Mouse (Mus musculus) central nervous system, embryonic 14 days (tissue): ENCODE results near the gene Urah. TPM values are rescaled to one million over a fixed set of nuclear protein-coding genes. Genes with fewer than 3 reads are reported as not detected.

Experiments
- polyA plus RNA-seq: library from polyadenylated mRNA; depleted of rRNA; stranded (reverse); fragments of >200 nt; gene quantifications from 2 replicates; pipeline ENCODE4 v1.2.3, GENCODE M21; 2012; rRNA removed

The Urah gene
- polyA plus RNA-seq: 0.07 and 0.84 TPM in 2 replicates

DNA sequence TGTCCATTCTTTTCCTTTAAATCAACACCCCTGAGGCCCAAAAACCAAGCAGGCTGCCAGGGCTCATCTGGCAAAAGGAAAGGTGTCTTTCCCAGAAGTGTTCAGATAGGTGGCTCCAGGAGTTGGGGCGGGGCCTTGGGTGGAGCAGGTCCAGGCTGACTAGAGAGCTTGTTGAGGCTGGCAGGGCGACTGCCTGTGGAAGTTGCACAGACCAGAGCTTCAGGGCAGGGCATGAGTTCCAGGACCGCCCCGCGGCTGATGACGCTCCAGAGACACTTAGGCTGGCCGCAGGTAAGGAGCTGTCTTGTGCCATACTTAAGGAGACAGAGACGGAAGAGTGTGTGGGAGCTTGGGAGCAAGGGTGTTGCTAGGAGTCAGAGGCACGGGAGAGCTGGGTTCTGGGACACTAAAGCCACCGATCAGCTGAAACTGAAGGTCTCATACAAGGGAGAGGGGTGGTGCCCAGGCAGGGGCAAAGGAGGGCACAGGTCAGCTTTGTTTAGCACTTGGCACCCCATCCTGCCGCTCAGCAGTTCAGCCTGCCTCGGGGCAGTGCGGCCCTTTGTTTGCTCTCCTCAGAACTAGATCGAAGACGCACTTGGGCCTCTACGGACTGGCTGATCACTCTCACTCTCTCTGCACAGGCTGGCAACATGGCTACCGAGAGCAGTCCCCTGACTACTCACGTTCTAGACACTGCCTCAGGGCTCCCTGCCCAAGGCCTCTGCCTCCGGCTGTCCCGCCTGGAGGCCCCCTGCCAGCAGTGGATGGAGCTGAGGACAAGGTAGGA, at the start of gene Urah:
Gene Urah, plus strand, starts transcription at position 51 of the 790 bp plus-strand sequence.

DNA sequence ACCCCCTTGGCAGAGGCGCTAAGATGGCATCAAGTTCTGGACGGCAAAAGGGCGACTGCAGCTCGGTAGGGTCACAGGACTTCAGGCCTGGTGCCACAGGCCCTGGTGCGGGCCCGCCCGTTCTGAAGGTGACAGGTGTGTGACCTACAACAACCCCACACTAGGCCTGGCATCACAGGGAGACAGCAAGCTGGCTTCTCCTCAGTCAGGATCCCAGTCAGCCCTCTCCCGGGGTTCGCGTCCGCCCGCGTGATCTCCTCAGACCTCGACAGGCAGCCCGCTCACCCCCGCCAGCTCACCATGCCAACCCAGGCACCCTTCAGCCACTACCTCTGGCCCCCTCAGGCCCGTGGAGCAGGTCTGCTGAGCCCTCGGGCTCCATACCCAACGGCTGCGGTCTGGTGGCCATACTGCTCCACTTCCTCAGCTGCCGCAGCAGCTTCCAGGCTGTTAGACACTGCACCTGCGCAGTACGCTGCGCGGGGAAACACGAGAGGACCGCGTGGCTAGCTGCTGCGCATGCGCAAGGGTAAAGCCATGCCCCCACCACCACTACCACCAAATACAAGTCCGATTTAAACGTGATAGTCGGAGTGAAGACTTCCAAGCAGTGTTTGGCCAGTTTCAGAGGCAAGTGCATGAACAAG, 47.3 kb upstream of the Urah start, which contains the start of gene Syce1:
Gene Syce1, minus strand, starts transcription at position 447 of the 647 bp plus-strand sequence.

DNA sequence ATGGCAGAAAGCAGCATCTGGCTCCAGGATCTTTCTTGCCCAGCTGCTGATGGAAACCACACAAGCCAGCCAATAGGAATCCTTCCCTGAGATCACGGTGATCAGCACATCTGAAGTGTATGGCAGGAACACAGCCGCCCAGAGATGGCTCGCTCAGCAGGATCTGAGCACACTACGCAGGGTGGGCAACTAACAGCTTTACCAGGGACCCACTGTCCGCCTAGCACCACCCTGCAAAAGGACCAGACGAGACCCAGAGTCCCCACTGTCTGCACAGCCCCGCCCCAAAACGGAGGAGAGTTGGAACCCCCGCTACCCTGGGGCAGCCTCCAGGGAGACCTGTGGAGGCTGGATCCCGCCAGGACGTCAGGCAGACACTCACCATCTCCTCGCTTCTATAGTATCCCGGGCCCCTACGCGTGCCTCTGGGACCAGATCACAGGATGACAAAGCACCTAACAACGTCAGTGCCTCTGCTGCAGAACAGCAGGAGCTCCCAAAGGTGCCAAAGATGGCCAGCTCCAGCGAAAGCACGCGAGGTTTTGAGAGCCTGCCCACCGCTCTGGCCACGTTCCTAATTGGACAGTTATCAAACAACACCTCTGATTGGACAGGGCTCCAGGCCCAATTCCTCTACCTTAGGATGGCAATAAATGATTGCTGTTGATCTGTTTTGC, 13.0 kb upstream of the Urah start, which contains the start of gene Zfp941:
Gene Zfp941, minus strand, starts transcription at position 526 of the 677 bp plus-strand sequence.

DNA sequence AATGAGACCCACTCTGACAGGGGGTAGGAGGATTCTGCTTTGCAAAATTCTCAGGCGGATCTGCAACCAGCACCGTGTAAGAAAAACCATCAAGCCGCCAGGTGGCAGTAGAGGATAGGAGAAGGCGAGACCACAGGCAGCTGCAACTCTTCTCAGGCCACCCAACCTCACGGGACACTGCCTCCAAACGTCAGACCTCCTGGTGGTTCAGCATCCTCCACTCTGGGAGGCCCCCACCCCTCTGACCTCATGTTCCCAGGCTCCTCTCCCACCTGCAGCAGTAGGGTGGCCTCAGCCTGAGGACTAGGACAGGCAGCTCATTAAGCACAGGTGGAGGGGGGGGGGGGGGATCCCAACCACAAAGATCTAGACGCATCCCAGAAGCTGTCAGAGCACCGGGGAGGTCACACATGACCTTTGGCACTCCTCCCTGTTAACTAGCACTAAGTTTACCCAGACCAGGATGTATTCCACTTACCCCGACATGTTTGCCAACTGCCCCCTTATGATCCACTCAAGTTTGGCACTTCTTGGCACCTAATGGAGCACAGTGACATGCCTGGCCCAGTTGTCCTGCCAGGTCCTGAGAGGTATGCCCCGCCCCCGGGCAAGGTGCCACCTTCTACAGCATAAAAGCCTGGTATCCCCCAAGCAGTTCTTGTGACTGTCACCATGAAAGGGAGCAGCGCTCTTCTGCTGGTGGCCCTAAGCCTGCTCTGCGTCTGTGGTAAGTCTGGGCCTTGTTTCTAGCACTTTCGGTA, 10.3 kb downstream of the Urah start, which contains the start of gene Scgb1c1:
Gene Scgb1c1, plus strand, starts transcription at position 643 of the 761 bp plus-strand sequence.

GRCm38 (mm10) chr7:140847755-140848580, 13.2 kb downstream of the Urah start, which contains the start of gene Odf3:
Odf3 (plus strand) TSS chr7:140847805.

DNA sequence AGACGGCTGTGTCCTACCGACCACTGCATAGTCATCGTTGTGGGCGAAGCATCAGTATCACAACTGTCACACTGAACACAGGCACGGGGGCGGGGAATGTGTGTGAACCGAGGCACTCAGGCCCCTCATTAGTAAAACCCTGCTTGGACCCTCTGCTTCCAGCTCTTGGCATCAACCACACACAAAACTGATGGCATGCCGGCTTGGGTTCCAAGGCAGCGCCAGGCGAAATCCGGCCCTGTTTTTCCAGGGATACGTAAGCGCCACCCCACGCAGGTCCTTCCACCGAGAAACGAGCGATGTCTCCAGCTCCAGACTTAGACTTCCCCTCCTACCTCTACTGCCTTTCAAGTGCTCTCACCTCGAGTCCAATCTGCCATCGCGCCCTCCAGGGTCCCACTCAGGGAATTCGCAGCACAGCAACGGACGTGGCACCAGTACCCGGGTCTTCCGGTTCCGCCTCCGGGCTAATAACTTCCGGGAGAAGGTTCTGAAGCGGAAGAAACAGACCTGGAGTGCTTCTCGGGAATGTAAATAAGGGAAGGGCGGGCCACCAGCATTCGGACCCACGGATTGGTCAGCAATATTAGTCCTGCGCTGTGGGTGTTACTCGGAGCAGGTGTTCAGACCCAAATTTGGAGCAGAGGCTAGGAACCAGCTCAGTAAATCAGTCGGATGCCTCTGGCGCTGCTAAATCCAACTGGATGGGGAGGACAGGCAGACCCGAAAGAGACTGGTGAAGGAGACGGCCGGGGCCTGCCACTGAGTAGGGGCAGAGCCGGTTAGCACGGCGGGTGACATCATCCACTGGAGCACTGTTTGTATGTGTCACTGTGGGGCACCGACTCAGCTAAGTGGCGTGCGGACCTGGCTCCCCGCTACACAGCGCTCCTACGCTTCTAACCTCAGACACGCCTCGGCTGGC, 21.3 kb downstream of the Urah start, which contains the start of gene Gm45785:
Gene Gm45785, minus strand, starts transcription at position 472 of the 925 bp plus-strand sequence.

GRCm38 (mm10) chr7:140856785-140857549, 22.1 kb downstream of the Urah start, which contains the start of gene Ric8a:
Ric8a (plus strand) TSS chr7:140856957.

GRCm38 (mm10) chr7:140857550-140858505, 23.0 kb downstream of the Urah start, which contains the start of gene Bet1l:
Bet1l (minus strand) TSS chr7:140857577.

GRCm38 (mm10) chr7:140881696-140882468, 47.1 kb downstream of the Urah start, which contains the start of the genes Psmd13 and Sirt3:
Psmd13 (plus strand) TSS chr7:140881968.
Sirt3 (minus strand) TSS chr7:140882309.

Other genes with a start within 250 kb of the Urah start
- not detected in 2 replicates for gene Olfr46, start 233.7 kb upstream of the Urah start, polyA plus RNA-seq
- gene Olfr61, start 206.0 kb upstream of the Urah start, polyA plus RNA-seq: not detected in 2 replicates
- not detected in 2 replicates for gene Olfr53, start 188.6 kb upstream of the Urah start, polyA plus RNA-seq
- gene Olfr539, start 175.1 kb upstream of the Urah start, polyA plus RNA-seq: 0.01 and 0.04 TPM in 2 replicates
- not detected in 2 replicates for gene Olfr45, start 153.1 kb upstream of the Urah start, polyA plus RNA-seq
- not detected in 2 replicates for gene Olfr541, start 137.8 kb upstream of the Urah start, polyA plus RNA-seq
- not detected in 2 replicates for gene Cyp2e1, start 71.3 kb upstream of the Urah start, polyA plus RNA-seq
- gene Syce1, start 47.2 kb upstream of the Urah start, polyA plus RNA-seq: 0.21 and 0.36 TPM in 2 replicates
- 9.1 and 11.1 TPM in 2 replicates for gene Zfp941, start 12.8 kb upstream of the Urah start, polyA plus RNA-seq
- not detected in 2 replicates for gene Scgb1c1, start 10.5 kb downstream of the Urah start, polyA plus RNA-seq
- gene Odf3, start 12.8 kb downstream of the Urah start, polyA plus RNA-seq: 0.05 TPM in 2 replicates
- 0.13 and 0.15 TPM in 2 replicates for gene Gm45785, start 21.3 kb downstream of the Urah start, polyA plus RNA-seq
- gene Ric8a, start 21.9 kb downstream of the Urah start, polyA plus RNA-seq: 88.7 and 90.0 TPM in 2 replicates
- 29.4 and 35.4 TPM in 2 replicates for gene Bet1l, start 22.6 kb downstream of the Urah start, polyA plus RNA-seq
- 150 and 161 TPM in 2 replicates for gene Psmd13, start 47.0 kb downstream of the Urah start, polyA plus RNA-seq
- gene Sirt3, start 47.3 kb downstream of the Urah start, polyA plus RNA-seq: 38.9 and 39.2 TPM in 2 replicates
- 2.2 TPM in 1 of 2 replicates, not detected in the other for gene Cox8b, start 65.4 kb downstream of the Urah start, polyA plus RNA-seq
- gene Nlrp6, start 85.9 kb downstream of the Urah start, polyA plus RNA-seq: 0.13 and 0.16 TPM in 2 replicates
- 15.1 and 20.9 TPM in 2 replicates for gene Pgghg, start 106.4 kb downstream of the Urah start, polyA plus RNA-seq
- 4.6 and 9.5 TPM in 2 replicates for gene Ifitm5, start 115.3 kb downstream of the Urah start, polyA plus RNA-seq
- not detected in 2 replicates for gene Gm45717, start 120.9 kb downstream of the Urah start, polyA plus RNA-seq
- 179 and 335 TPM in 2 replicates for gene Ifitm2, start 121.0 kb downstream of the Urah start, polyA plus RNA-seq
- gene Ifitm1, start 132.2 kb downstream of the Urah start, polyA plus RNA-seq: 32.8 and 55.0 TPM in 2 replicates
- gene Ifitm3, start 175.8 kb downstream of the Urah start, polyA plus RNA-seq: 31.0 and 57.6 TPM in 2 replicates
- gene Ifitm6, start 182.9 kb downstream of the Urah start, polyA plus RNA-seq: 0.86 and 1.2 TPM in 2 replicates
- not detected in 2 replicates for gene Gm17387, start 194.1 kb downstream of the Urah start, polyA plus RNA-seq
- gene B4galnt4, start 226.1 kb downstream of the Urah start, polyA plus RNA-seq: 154 and 158 TPM in 2 replicates
- 0.28 and 4.0 TPM in 2 replicates for gene Pkp3, start 243.2 kb downstream of the Urah start, polyA plus RNA-seq